8 mouse cellular contexts compared by ENCODE assay signal in the genomic region with DNA sequence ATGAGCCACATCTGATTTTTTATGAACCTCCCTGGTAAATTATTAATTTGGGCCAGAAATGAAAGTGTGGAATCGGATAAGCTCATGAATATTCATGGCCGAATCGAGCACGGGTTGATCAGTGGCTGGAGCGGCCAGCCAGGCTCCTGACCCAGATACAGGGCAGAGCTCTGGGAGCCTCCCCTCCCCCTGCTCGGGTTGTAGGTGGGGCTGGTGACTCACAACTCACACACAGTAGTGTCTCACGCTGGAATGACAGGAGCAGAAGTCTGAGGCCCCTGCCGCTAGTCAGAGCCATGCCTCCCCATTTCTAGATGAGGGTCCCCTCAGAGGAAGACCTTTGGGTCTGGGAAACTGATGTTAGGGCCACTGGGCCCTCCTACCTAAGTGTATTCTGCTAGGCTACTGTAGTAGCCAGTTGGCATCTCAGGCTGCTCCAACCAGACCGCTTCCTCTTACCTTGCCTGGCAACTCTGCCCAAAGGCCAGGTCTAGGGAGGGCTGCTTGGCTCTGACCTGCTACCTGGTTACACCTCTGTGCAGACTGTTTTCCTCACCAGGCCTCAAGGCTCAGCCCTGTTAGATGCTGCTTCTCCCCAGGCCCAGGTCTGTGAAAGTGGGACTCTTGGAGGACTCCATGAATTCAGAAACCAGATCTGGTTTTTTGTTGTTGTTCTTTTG.
A peak's percentile ranks its signal among the peaks of the same experiment; 100 is the strongest.
DNase-seq lines count a peak whose midpoint lies in the region; ATAC-seq and TF ChIP-seq lines count a peak whose summit lies in the region.

No protein-coding gene starts in this region.

- H3K9me3 ChIP-seq in MEL (replicated peaks; ENCODE audit: insufficient read depth, low read length), result no peaks in the 10 kb centered on the region
- H3K9me3 ChIP-seq in heart, embryonic 15.5 days (replicated peaks), result no peaks in the 10 kb centered on the region

- H3K79me2 ChIP-seq in MEL (ENCODE audit: control insufficient read depth, insufficient read depth, low read length, poor library complexity), result peaks cover 100% of the 10 kb centered on the region

- H3K9ac ChIP-seq in MEL (ENCODE audit: control insufficient read depth, low read depth, low read length, poor library complexity, severe bottlenecking), result peak overlapping the region; percentile 50
- H3K9ac ChIP-seq in heart, embryonic 15.5 days, result peak overlapping the region; percentile 6

- H3K27me3 ChIP-seq in MEL (ENCODE audit: control insufficient read depth in 1 of 2, insufficient read depth in 2 of 2, low read length in 2 of 2), result no peaks in the 10 kb centered on the region
- H3K27me3 ChIP-seq in heart, embryonic 15.5 days, result no peaks in the 10 kb centered on the region

- TF ChIP-seq EP300 in MEL (IDR thresholded peaks at IDR 0.05; ENCODE audit: low read depth in 1 of 2, low read length in 2 of 2), result no peak

- TF ChIP-seq CTCF in MEL (IDR thresholded peaks at IDR 0.05 in 2 of 3, conservative IDR thresholded peaks at IDR 0.05 in 1 of 3; ENCODE audit: control insufficient read depth in 1 of 3, insufficient read depth in 1 of 3, low read depth in 2 of 3, low read length in 3 of 3, poor library complexity in 1 of 3, severe bottlenecking in 1 of 3), result no peak
- no peak for TF ChIP-seq CTCF in embryonic fibroblast, embryonic 13.5 days (IDR thresholded peaks at IDR 0.05; ENCODE audit: borderline replicate concordance, insufficient read depth, low read length)

- peak; percentile 73 for ATAC-seq in heart, embryonic 15.5 days (replicated peaks; ENCODE audit: insufficient number of reproducible peaks, insufficient read depth, low FRiP score, low read depth)
- 0 out of 2 replicates have a peak, but pooled peaks have one; percentile 10 for ATAC-seq in megakaryocyte-erythroid progenitor cell, adult 5-6 weeks (replicated peaks; ENCODE audit: low FRiP score, low TSS enrichment, poor library complexity, severe bottlenecking)
- ATAC-seq in granulocyte monocyte progenitor cell, adult 5-6 weeks (replicated peaks; ENCODE audit: poor library complexity, severe bottlenecking), result no peak

- peak; percentile 73 for DNase-seq in MEL (ENCODE audit: low read depth, low spot score)
- DNase-seq in adrenal gland, adult 8-10 months, result peak; percentile 91
- peak; percentile 89 for DNase-seq in kidney, postnatal 10 days
- peak; percentile 78 for DNase-seq in urinary bladder, postnatal 25 days (ENCODE audit: low spot score)

- 14% methylated on average over 9 of the region's 9 CpGs for WGBS in heart, embryonic 15.5 days

- H3K4me1 ChIP-seq in MEL (ENCODE audit: control insufficient read depth in 1 of 2, insufficient read depth in 2 of 2, low read length in 2 of 2), result peaks cover 15 to 72% of the 10 kb centered on the region in 2 experiments
- H3K4me1 ChIP-seq in embryonic fibroblast, embryonic 13.5 days (ENCODE audit: control insufficient read depth, insufficient read depth, low read length), result peaks cover 16% of the 10 kb centered on the region; the same call in 1 of the 2 replicates
- peaks cover 92% of the 10 kb centered on the region for H3K4me1 ChIP-seq in heart, embryonic 15.5 days (replicated peaks)

- peaks cover 0 to 61% of the 10 kb centered on the region in 2 experiments; a peak in 3 of 4 replicates for H3K36me3 ChIP-seq in MEL (ENCODE audit: control insufficient read depth in 1 of 2, insufficient read depth in 2 of 2, low read length in 2 of 2)
- H3K36me3 ChIP-seq in heart, embryonic 15.5 days, result no peaks in the 10 kb centered on the region

- TF ChIP-seq RAD21 in MEL (IDR thresholded peaks at IDR 0.05; ENCODE audit: low read depth, low read length), result no peak

- H3K4me2 ChIP-seq in heart, embryonic 15.5 days, result peak overlapping the region; percentile 58

- H3K27ac ChIP-seq in MEL (ENCODE audit: control insufficient read depth, low read depth, low read length), result peak overlapping the region; percentile 60
- peak overlapping the region; percentile 66 for H3K27ac ChIP-seq in embryonic fibroblast, embryonic 13.5 days (ENCODE audit: insufficient read depth, low read length)
- H3K27ac ChIP-seq in heart, embryonic 15.5 days, result peak overlapping the region; percentile 82

- H3K4me3 ChIP-seq in MEL (ENCODE audit: control insufficient read depth in 1 of 2, insufficient read depth in 1 of 2, low read depth in 2 of 2, low read length in 2 of 2), result peak overlapping the region; percentile 33 to 50
- no peak overlapping the region for H3K4me3 ChIP-seq in embryonic fibroblast, embryonic 13.5 days (ENCODE audit: insufficient read depth, low read length)
- H3K4me3 ChIP-seq in heart, embryonic 15.5 days, result peak overlapping the region; percentile 17

- 0 out of 4 replicates have a peak, but pooled peaks of 1 of the 2 experiments have one; percentile 19 for TF ChIP-seq POLR2A in MEL (IDR thresholded peaks at IDR 0.05; ENCODE audit: control insufficient read depth in 1 of 2, insufficient read depth in 1 of 2, low read depth in 1 of 2, low read length in 2 of 2, poor library complexity in 1 of 2)
- TF ChIP-seq POLR2A in embryonic fibroblast, embryonic 13.5 days (IDR thresholded peaks at IDR 0.05; ENCODE audit: low read depth, low read length), result no peak

TF ChIP-seq in MEL, 35 proteins besides CTCF, POLR2A, EP300 and RAD21:
- TF ChIP-seq TCF12 (IDR thresholded peaks at IDR 0.05; ENCODE audit: low read depth, low read length) (0 out of 2 replicates have a peak, but pooled peaks have one; percentile 31), MXI1 (IDR thresholded peaks at IDR 0.05; ENCODE audit: low read depth, low read length) (peak; percentile 55; the same call in 1 of the 2 replicates), RCOR1 (IDR thresholded peaks at IDR 0.05; ENCODE audit: low read depth, low read length) (no peak)
